Mouse (Mus musculus): ENCODE measurements around the gene Hist1h2bk. TPM values are rescaled to one million over a fixed set of nuclear protein-coding genes. Genes with fewer than 3 reads are reported as not detected.

Gene Hist1h2bk
- total RNA-seq, 1 experiment from 2014 or later = 301 TPM

DNA sequence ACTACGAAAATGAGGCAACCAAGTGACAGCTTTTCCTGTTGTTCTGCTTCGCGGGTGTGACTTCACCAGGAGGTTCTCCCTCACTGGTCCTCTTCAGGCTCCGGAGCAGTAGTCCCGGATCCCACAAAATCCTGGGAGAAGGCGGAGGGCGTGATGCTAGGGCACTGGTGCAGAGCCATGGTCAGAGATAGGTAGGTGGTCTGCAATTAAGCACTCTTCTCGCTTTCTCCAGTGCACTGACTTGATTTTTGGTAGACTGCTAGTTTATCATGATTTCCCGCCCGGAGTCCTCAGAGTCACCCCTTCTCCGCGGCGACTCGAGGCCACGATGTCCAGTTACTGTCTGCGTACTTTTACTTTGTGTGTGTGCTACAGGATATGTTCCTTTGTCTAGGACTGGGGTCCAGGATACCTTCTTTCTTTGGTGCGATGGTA lies 21.2 kb upstream of the Hist1h2bk start:
- no peak for DNase-seq

DNA sequence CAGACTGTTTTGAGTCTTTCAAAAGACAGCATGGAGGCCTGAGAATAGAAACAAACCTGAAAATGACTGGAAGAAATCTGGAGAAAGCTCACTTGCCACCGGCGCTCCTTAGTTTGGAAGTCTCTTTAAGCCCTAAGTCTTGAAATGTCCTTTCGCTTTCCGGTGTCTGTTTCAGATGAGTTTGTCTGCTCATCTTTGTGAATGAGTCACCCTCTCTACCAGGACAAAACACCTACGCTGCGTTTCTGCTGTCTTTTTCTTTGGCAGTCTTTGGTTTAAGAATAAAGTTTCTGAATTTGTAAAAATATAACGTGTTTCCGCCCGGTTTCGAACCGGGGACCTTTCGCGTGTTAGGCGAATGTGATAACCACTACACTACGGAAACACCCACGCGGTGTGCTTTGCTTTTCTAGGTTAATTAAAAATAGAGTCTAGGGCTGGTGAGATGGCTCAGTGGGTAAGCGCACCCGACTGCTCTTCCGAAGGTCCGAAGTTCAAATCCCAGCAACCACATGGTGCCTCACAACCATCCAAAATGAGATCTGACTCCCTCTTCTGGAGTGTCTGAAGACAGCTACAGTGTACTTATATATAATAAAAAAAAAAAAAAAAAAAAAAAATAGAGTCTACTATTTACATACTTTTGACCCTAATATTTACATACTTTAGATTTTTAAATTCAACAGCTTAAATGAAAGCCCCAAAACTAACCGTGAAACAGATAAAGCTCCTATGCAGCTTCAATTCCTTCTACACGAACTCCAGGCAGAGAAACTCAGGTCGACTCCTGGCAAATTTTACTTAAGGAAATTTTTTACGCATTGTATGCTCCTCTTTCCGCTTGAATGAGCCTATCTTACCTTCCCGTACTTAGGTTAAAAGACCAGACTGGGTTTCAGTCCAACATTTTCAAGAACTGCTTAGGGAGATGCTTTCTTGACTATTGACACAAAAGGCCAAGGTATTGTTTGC lies 19.9 kb upstream of the Hist1h2bk start:
- DNase-seq = peak; percentile 80

DNA sequence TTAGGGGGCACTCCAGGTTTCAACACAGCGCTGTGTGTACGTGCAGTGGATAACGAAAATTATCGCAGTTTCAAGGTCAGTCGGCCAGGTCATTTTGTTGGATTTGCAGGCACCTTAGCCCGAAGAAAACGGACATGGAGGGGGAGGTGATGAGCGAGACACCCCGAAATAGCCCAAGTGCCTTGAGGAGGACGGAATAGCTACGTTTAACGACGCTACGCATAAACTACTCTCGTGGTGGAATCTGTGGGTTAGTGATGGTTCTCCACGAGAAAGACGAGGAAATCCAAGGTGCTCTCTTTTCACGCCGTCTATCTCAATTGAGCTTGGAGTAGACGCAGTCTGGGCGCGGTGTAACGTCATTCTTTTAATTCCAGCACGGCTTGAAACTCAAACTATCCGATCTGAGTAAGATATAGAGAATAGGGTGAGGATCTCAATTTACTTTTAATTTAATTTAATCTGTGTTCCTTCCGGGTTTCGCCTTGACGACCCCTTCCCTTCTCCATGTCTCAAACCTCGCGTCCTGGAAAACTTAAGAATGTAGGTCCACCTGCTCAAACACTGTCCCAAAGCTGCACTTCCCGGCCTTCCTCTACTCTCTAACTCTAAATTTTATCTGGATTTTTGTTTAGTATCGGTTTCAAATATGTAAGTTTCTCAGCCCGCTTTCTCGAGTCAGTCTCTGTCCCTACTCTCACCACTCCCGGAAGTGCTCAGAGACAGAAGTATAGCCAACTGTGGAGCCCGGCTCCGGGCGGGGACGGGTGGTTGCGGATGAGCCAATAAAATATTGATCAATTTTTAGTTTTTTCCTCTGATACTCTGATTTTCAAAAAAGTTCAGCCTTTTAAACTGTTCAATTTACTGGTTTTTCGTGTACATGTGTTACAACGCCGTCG lies 15.5 kb upstream of the Hist1h2bk start:
- peak; percentile 44 for DNase-seq

DNA sequence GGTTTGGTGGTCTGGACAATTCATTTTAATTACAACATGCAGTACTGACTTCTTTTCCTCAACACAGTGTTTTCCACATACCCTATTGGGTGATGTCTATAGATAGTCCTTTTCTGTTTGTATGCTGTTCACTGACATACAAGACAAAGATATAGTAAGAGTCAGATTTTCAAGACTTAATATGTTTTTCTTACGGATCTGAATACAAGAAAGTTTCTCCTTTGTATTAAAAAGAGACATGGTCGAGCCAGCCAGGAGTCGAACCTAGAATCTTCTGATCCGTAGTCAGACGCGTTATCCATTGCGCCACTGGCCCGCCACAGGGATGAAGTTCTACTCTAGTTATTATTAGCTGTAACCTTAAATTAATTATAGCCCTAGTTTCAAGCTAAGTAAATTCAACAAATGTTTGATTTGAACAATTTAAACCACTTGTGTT lies 14.8 kb upstream of the Hist1h2bk start:
- DNase-seq = peak; percentile 82

DNA sequence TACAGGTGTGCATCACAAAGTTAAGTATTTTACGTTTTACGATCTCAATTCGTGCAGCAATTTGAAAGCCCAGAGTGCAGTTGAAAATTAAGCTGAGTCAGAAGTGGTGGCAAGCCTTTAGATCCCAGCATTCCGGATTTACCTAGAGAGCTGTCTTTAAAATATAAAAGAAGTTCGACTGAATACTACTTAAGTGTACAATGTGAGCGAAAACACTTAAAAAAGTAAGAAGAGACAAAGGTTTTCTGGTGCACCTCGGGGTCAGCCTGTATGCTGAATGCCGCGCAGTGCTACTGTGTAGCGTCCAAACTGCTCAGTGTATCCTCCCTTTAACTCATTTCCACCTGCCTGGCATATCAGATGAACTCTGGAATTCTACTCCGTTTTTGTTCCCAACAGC lies 14.1 kb upstream of the Hist1h2bk start:
- DNase-seq = no peak

DNA sequence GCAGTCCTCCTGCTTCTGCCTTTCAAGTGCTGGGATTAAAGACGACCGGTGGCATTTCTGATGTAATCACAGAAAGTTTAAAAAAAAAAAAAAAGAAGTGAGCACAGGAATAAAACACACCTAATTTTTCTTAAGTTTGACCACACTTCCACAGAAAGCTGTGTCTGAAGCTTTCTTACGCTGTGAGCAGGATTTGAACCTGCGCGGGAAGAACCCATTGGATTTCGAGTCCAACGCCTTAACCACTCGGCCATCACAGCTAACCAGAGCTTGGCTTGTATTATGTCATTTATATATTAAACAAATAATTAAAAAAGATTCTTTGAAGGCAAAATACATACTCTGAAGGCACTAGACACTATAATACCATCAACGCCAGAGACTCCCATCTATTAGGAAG lies 13.4 kb upstream of the Hist1h2bk start:
- DNase-seq = peak; percentile 89

DNA sequence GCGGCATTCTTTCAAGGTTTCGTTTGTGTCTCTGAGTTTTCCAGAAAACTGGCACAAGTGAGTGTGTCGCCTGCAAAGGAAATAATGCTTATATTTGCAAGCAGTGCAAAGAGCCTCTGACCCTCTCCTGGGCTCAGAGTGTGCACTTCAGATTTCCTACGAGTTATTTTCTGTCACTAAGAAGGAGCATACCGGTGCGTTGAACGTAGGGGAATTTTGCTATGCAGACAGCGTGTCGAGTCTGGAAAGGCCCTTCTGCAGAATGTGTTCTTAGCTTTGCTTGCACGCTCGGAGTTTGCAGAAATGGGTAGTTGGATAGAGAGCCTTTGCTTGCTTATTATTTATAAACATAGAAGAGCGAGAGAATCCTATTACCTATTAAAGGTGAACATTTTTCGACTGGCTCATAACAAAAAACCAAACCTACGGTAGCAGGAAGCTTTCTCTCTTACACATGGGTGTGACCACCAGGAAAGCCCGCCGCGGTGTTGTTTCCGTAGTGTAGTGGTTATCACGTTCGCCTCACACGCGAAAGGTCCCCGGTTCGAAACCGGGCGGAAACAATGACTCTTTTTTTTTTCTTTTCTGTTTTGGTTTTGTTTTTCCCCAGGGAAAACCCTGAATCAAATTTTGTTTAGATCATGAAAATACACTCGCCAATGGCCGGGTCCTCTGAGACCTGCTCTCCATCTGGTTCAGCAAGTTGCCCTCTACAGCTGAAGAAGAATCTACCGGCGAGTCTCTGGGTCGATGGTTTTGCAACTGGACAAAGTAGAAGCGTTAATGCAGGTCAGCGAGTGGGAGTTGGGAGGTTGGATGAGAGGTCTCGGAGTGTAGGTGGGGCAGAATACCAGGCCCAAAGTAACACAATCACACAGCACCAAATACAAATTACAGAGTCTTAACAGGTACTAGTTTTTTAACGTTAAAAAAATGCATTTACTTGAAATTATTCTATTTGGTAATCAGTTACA lies 9.3 kb upstream of the Hist1h2bk start:
- DNase-seq = peak; percentile 92

DNA sequence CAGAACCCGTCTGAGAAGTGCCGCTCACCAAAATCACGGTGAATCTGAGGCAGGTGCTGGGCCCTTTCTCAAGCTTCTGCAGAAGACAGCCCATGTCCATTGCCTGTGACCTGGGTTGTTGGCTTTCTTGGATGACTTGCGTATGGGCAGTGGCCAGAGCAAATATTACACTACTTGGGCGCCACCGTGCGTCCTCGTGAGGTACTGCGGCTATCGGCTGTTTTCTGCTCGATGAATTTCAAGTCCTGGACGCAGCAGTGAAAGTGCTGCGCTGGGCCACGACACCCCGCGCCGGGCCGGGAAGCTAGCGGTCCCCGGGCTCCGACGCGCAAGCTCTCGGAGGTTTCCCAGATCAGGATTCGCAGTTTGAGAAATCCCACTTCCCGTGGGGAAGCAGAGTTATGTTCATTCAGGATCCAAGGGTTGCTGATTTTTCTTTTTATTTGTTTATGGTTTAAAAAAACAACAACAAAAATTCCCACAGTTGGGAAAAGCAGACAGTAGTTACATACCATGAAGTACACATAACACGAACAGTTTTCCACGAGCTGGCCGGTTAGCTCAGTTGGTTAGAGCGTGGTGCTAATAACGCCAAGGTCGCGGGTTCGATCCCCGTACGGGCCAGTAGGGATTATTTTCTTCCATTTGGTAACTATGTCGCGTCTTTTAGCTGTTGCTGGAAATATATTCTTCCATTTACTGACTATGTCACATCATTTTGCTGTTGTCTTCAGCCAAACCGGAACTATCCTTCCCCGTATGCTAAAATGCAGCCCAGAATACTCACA lies 6.8 kb upstream of the Hist1h2bk start:
- peak; percentile 95 for DNase-seq

DNA sequence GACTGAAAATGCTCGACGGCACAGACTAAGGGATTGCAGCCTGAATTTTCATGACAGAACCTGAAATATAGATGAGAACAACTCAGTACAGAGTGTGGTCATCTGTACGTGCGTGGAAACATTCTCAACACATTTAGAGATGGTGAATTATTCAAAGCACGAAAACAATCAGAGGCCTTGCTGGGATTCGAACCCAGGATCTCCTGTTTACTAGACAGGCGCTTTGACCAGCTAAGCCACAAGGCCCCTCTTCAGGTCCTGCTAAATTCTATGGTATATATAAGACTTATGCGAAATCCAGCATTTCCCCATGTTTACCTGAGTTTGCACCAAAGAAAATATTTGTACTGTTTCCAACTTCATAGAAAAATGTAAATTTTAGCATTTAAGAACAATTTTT lies 5.7 kb upstream of the Hist1h2bk start:
- DNase-seq = no peak

DNA sequence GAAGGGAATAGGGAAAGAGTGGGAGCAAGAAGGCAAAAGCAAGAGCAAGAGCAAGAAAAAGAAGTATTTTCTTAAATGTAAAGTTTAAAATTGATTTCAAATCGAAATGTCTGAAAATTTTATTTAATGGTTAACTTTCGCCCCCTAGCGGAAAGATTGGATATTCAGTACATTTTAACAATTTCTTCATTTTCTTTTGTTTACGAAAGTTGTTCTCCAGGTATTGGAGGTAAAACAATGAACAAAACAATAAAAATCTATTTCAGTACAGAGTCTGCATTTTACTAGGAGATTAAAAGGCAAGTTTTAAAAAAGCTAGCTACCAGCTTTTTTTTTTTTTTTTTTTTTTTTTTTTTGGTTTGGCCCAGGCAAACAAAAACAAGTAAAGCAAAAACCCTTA lies 5.2 kb upstream of the Hist1h2bk start:
- no peak for DNase-seq

DNA sequence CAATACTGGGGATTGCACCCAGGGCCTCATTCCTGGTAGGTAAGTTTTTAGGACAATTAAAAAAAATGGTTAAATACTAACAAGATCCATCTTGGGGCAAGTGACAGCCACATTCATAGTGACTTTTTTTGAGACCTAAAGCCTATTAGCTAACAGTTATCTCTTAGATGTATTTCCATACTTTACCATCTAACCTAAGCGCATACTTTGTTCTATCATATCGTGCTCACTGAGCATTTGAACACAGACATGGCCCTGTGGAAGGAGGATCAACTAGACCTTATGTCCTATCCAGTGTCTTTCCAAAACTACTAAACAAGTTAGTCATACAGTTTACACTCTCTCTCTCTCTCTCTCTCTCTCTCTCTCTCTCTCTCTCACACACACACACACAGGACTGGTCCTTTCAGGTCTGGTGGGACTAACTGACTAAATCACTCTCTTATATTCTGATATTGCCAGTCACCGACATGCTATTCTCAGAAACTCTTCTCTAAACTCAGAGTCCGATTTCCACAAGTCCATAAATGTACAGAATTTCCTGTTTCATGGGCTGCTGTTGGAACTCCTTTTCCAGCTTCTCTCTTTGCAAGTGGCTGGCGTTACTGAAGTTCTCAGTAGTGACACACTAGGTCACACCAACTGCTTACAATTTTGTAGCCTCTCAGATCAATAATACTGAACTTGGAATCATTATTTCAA lies 1.8 kb upstream of the Hist1h2bk start:
- no peak for DNase-seq

DNA sequence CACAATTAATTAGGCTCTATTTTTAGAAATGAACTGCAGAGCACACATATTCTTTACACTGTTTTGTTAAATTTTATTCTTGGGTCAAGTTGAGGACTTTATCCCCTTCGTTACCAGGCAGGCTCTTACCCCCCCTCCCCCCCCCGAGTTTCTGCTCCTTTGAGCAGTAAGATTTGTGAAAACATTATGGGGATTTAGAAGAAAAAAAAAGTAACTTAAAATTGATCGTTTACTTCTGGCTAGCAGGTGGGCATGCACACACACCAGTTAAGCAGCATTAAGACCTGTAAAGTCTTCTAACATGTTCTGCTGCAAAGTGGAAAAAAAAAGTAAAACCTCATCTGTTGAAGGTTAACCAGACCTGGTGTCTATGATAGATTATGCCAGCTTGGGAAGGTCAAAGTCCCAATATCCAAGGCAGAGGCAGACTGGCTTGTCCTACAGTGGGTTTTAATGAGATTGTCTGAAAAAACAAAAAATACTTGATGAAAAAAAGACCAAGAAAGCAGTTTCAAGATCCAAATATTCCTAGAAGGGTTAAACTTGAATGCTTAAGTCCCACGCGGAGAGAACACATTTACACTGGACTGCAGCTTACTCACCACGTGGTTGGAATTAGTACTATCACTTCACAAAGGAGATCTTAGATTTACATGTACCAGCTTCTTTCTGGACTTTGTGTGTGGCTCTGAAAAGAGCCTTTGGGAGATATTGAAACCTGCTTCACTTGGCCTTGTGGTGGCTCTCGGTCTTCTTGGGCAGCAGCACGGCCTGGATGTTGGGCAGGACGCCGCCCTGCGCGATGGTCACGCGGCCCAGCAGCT lies 1.0 kb upstream of the Hist1h2bk start:
- no peak for DNase-seq

DNA sequence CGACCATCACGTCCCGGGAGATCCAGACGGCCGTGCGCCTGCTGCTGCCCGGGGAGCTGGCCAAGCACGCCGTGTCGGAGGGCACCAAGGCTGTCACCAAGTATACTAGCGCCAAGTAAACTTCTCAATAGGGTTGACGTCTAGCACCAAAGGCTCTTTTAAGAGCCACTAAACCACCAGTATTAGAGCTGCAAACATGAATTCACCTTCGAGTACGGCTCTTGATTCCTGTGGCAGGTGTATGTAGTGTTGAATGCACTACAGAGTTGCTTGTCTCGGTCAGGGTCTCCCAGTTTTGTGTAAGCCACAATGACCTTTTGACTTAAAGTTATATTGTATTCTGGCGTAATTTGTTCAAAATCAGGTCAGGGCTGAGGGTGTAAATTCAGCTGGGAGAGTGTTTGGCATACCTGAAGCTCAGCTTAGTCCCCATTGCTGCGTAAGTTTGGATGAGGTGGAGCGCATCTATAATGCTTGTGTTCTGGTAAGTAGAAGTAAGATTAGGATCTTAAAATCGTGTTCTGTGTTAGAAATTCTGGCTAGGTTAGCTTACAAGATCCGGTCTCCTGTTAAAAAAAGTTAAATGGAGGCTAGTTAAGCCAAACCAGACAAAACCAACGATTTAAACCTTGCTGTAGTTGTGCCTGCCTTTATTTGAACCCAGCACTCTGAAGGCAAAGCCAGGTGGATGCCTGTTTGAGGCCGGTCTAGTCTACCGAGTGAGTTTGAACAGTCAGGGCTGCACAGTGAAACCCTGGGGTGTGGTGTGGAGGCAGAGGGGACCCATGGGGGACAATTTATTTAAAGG lies 683 bp downstream of the Hist1h2bk start:
- DNase-seq = no peak

DNA sequence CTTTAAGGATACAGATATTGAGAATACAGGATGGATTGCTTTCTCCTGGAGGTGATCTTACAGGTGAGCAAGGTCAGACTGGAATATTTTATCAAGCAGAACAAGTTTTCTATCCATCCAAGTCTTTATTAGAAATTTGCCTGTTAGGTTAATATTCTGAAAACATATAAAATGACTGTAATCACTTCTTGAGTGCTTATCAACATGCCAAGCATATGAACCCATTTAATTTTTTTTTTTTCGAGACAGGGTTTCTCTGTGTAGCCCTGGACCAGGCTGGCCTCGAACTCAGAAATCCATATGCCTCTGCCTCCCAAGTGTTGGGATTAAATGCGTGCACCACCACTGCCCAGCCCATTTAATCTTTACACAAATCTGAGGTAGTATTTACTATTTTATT lies 1.3 kb downstream of the Hist1h2bk start:
- DNase-seq = no peak

DNA sequence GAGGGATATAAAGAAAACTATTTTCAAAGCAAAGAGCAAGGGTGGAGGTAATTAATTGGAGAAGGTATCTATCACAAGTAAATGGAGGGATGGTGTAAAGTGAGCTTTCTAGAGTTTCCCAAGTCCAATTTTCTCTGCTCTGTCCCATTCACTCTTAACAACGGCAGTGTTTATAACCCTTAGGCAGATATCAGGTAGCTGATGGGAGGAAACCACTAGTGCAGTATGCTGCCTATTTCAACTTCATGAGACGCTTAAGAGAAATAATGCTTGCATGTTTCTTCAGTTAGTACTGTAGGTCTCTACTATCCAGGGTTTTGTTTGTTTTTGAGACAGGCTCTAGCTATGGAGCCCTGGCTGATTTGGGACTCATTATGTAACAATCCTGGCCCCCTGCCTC lies 1.7 kb downstream of the Hist1h2bk start:
- no peak for DNase-seq

DNA sequence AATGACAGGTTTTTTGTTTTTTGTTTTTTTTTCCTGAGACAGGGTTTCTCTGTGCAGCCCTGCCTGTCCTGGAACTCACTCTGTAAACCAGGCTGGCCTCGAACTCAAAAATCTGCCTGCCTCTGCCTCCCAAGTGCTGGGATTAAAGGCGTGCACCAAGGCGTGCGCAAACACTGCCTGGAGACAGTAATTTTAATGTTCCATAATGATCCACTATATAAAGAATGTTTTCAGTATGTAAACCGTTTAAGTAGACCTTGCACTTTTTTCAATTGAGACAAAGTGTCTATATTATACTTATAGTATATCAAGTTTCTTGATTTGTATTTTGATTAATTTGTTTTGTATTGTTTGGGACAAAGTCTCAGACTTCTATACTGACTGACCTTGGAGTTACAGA lies 3.7 kb downstream of the Hist1h2bk start:
- DNase-seq = no peak

DNA sequence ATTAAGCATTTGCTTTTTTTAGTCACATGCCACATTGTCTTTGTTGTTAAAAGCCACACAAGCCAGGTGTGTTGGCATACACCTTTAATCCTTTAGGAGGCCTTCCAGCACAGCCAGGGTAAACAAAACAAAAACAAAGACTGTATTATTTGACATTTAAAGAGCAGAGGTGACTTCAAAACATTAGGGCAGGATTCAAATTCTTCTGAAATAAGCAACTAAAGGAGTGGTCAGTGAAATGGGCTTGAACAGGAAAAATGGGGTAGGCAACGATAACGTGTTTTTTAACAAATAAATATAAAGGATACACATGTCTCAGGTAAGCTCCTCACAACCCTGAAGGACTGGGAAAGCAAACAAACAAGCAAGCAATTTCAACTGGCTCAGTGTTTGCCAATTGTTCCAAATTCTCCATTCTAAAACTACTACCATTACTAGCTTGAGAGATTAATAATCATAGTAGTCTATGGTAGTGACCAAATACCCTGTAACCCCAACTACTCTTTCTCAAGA lies 4.3 kb downstream of the Hist1h2bk start:
- no peak for DNase-seq

DNA sequence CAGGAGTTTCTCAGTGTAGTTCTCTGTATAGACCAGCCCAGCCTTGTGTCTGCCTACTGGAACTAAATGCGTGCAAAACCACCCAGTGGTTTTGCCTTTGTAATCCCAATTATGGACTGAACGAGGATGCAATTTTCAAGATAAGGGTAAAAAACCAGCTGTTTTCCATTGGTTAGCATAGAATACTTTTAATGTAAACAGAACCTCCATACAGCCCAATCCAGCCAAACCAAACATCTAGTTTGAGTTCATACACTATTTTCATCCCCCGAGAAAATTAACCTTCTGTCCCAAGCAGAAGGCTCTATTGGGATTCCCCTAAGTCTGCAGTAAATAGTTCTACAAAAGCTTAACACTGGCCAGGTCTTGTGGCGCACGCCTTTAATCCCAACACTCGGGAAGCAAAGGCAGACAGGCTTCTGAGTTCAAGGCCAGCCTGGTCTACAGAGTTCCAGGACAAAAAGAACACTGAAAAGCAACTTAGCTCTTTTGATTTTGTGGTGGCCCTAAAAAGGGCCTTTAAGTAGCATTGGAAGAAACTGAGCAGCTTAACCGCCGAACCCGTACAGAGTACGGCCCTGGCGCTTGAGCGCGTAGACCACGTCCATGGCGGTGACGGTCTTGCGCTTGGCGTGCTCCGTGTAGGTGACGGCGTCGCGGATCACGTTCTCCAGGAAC lies 4.9 kb downstream of the Hist1h2bk start:
- no peak for DNase-seq
